Mouse (Mus musculus) ES-E14 (cell line): ENCODE measurements at regions not wholly inside any gene's neighbourhood (a gene's known extent, or its start where the extent isn't known, plus 50 kb on each side); places are given as distances from the start of the nearest gene placed in this dataset.
"Not testable (repeated sequence)": the region's sequence is repeated elsewhere in the genome, so short reads cannot be mapped to it uniquely, and the experiment has no call there.

Experiments used
- CHD2 ChIP-seq: IDR thresholded peaks from 2 replicates; pipeline ENCODE4 v1.6.1; 2014; ENCODE audit warnings: mild to moderate bottlenecking, low read depth, low read length, inconsistent platforms
- HCFC1 ChIP-seq: IDR thresholded peaks from 2 replicates; pipeline ENCODE4 v1.6.1; 2012; ENCODE audit warnings: low read length, inconsistent platforms, borderline replicate concordance; ENCODE audit not compliant: insufficient read depth
- MAFK ChIP-seq: IDR thresholded peaks from 2 replicates; pipeline ENCODE4 v1.6.1; 2014; ENCODE audit warnings: mild to moderate bottlenecking, low read depth, low read length, inconsistent platforms; ENCODE audit not compliant: insufficient read depth
- ZNF384 ChIP-seq: IDR thresholded peaks from 2 replicates; pipeline ENCODE4 v1.6.1; 2012; ENCODE audit warnings: low read depth, low read length, inconsistent platforms

DNA sequence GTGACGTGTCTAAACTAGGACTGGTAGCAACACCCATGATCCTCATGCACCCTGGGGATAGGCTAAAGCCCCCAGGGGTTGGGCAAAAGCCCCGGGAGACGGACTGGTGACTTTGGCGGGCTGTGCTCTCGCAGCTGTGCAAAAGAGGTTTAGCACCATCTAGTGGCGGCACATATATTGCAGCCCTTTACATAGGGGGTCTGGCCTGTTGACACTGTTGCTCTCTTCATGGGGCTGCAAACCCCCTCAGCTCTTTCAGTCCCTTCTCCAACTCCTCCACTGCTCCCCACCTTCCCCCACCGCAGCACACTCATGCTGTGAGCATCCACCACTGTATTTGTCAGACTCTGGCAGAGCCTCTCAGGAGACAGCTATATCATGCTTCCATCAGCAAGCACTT is 78.8 kb upstream of the Sipa1l3 start:
- not testable (repeated sequence) for TF ChIP-seq MAFK, CHD2, HCFC1, ZNF384
